Mouse (Mus musculus) embryonic facial prominence, embryonic 12.5 days (tissue): Measurements from ENCODE around the gene Wdr72. TPM values are rescaled to one million over a fixed set of nuclear protein-coding genes. Genes with fewer than 3 reads are reported as not detected.

Source experiments
- ATAC-seq: fragments of 200-750 bp; cut with Nextera tagmentation; 2 replicates; pipeline ENCODE4 v1.8.0; 2017; ENCODE audit not compliant: insufficient number of reproducible peaks, insufficient read depth, low FRiP score, low TSS enrichment
- H3K27ac ChIP-seq: fragments of 300-500 bp; sonication (generic); 2 replicates; pipeline ENCODE4 v1.5.1; 2016; ENCODE audit warnings: mild to moderate bottlenecking
- H3K27me3 ChIP-seq: fragments of 300-500 bp; sonication (generic); 2 replicates; pipeline ENCODE4 v1.6.1; 2016; ENCODE audit warnings: mild to moderate bottlenecking, moderate library complexity
- H3K36me3 ChIP-seq: fragments of 300-500 bp; sonication (generic); 2 replicates; pipeline ENCODE4 v1.6.1; 2016; ENCODE audit warnings: mild to moderate bottlenecking
- H3K4me1 ChIP-seq: fragments of 300-500 bp; sonication (generic); 2 replicates; pipeline ENCODE4 v1.6.1; 2016
- H3K4me2 ChIP-seq: fragments of 300-500 bp; sonication (generic); replicated peaks from 2 replicates; pipeline ENCODE4 v1.6.1; 2016; ENCODE audit warnings: mild to moderate bottlenecking, moderate library complexity
- H3K4me3 ChIP-seq: fragments of 300-500 bp; sonication (generic); 2 replicates; pipeline ENCODE4 v1.5.1; 2016; ENCODE audit warnings: mild to moderate bottlenecking
- H3K9ac ChIP-seq: fragments of 300-500 bp; sonication (generic); 2 replicates; pipeline ENCODE4 v1.6.1; 2016; ENCODE audit warnings: mild to moderate bottlenecking, moderate library complexity
- H3K9me3 ChIP-seq: fragments of 300-500 bp; sonication (generic); 2 replicates; pipeline ENCODE4 v1.6.1; 2016; ENCODE audit warnings: mild to moderate bottlenecking, moderate library complexity
- WGBS: fragments of 180-500 bp; shearing (Covaris S2); methylation state at CpG from one replicate; pipeline ENCODE4 v1.1.7; 2016; 5-methylcytosine and 5-hydroxymethylcytosine counted together
- polyA plus RNA-seq: library from polyadenylated mRNA; unstranded; fragments of >200 nt; fragmentation: Nextera tagmentation; extraction: Ambion mirVana; gene quantifications from 2 replicates; pipeline ENCODE4 v1.2.1, GENCODE M21; 2016

The Wdr72 gene
- polyA plus RNA-seq, 1 experiment from 2014 or later: 0.31 TPM

DNA sequence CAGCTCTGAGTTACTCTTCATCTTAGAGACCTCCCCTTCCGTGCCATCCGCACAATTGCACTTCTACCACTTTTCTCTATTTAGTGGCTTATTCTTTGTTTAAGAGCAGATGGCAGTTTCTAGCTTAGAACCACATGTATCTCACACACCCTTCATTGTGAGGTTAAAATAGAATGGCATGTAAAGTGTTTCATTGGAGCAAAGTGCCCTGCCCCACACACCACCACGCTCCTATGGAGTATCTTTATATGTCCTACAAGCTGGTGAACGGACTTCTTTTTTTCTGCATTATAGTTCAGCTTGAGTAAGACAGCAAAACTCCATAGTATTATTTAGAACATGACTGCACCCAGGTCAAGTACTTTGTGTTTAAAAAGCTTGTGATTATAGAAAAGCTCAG is 137.9 kb downstream of the Wdr72 start:
- no peak overlapping the region for H3K4me3 ChIP-seq
- no peak overlapping the region for H3K9ac ChIP-seq
- no peak overlapping the region for H3K4me2 ChIP-seq
- ATAC-seq: no peak
- H3K36me3 ChIP-seq: no peaks in the 10 kb centered on the region
- H3K4me1 ChIP-seq: no peaks in the 10 kb centered on the region
- no peaks in the 10 kb centered on the region for H3K27me3 ChIP-seq
- H3K27ac ChIP-seq: no peak overlapping the region
- WGBS: 85% methylated on average over 4 of the region's 4 CpGs
- no peaks in the 10 kb centered on the region for H3K9me3 ChIP-seq

DNA sequence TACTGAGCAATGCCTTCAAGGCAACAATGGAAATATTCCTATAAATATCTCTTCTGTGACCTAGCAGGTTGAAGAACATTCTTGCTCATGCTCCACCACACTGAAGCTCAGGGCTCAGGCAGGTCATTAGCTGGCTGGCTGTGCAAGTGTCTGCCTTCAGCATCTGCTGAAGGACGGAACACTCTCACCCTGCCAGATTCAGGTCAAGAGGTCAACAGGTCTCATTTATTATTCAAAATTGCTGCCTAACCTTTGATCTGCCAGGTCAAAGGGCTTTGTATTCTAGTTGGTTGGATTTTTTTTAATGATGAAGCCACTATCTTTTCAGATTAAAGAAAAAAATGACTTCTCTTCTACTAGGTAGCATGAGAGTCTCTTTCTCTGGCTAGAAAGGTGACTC is 139.3 kb downstream of the Wdr72 start:
- H3K4me3 ChIP-seq: no peak overlapping the region
- no peak overlapping the region for H3K9ac ChIP-seq
- H3K36me3 ChIP-seq: no peaks in the 10 kb centered on the region
- H3K4me1 ChIP-seq: no peaks in the 10 kb centered on the region
- WGBS: 26% methylated on average over 1 of the region's 1 CpGs
- no peaks in the 10 kb centered on the region for H3K27me3 ChIP-seq
- H3K4me2 ChIP-seq: no peak overlapping the region
- no peak overlapping the region for H3K27ac ChIP-seq
- ATAC-seq: no peak
- H3K9me3 ChIP-seq: no peaks in the 10 kb centered on the region

DNA sequence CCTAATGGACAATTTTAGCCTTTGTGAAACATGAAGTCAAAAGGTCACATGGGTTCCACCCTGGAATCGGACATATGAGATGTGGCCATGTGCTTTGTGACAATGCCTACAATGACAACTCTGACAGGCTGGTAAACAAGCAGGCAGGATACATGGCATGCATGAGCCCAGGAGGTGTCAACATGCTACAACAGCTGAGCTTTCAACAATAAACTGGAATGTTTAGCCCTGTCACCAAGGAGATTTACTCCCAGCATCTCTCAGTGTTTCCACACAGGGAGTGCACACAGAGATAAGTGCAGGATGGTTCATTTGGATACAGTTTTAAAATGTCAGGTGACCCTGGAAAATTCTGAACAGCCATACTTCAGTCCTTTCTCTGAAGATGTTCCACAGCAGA is 140.4 kb downstream of the Wdr72 start:
- Histone ChIP-seq H3K9me3 (no peaks in the 10 kb centered on the region), H3K4me2 (no peak overlapping the region), H3K4me3 (no peak overlapping the region), H3K9ac (no peak overlapping the region), H3K4me1 (no peaks in the 10 kb centered on the region), H3K27me3 (no peaks in the 10 kb centered on the region), H3K36me3 (no peaks in the 10 kb centered on the region), H3K27ac (no peak overlapping the region)
- 50% methylated on average over 1 of the region's 1 CpGs for WGBS
- no peak for ATAC-seq

DNA sequence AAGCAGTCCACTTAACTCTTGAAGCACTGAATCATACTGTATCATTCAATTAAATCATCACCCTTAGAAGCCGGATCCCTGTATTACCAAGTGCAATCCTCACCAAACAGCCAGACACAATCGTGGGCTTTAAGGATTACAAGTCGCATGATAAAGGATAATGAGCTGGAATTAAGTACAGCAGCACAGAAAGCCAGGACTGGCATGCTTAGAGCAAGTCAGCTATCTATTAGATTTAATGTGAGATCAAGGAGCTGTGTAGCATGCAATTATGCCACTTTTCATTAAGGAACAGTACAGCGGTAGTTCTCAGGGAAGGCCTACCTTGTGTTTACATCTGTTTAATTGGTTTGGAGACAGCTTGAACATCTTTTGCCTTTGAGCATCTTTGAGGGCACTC is 148.2 kb downstream of the Wdr72 start:
- H3K4me2 ChIP-seq: no peak overlapping the region
- 52% methylated on average over 4 of the region's 4 CpGs for WGBS
- no peaks in the 10 kb centered on the region for H3K36me3 ChIP-seq
- no peak for ATAC-seq
- H3K4me1 ChIP-seq: no peaks in the 10 kb centered on the region
- no peak overlapping the region for H3K4me3 ChIP-seq
- H3K27ac ChIP-seq: no peak overlapping the region
- no peaks in the 10 kb centered on the region for H3K27me3 ChIP-seq
- no peaks in the 10 kb centered on the region for H3K9me3 ChIP-seq
- no peak overlapping the region for H3K9ac ChIP-seq

DNA sequence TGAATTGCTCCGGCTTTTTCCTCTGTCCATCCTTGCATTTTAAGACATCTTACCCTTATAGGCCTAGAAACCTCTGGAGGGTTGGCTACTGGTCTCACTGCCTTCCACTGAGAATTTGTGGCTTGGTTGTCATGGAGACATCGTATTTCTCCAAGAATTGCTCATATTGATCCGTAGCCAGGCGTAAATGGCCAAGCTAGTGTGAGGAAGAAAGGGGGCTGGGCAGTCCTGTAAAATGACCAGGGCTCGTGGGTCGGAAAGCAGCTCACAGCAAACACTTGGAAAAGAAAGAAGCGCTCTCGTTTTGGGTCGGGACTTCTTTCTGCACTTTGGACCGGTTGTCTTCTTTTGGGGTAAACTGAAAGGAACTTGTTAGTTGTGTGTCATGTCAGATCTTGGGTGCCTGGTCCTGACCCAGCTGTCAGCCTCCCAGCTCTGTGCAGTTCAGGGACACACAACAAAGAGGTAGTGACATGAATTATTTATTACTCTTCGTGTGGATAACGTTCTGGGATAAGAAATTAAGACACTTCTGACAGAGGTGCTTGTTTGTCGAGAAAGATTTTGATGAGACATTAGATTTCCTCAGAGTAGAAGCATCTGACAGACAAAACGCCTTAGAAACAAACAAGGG is 167.7 kb downstream of the Wdr72 start:
- Histone ChIP-seq H3K9me3 (no peaks in the 10 kb centered on the region), H3K27ac (no peak overlapping the region), H3K4me2 (no peak overlapping the region), H3K36me3 (no peaks in the 10 kb centered on the region), H3K9ac (no peak overlapping the region), H3K4me1 (0 out of 2 replicates have a peak, but pooled peaks cover 2% of the 10 kb centered on the region), H3K4me3 (no peak overlapping the region), H3K27me3 (no peaks in the 10 kb centered on the region)
- no peak for ATAC-seq
- WGBS: 74% methylated on average over 14 of the region's 14 CpGs

- H3K36me3 ChIP-seq: no peaks in the 10 kb centered on the region
- H3K4me2 ChIP-seq: no peak overlapping the region
- H3K27ac ChIP-seq: no peak overlapping the region
- no peak for ATAC-seq
- H3K9me3 ChIP-seq: no peaks in the 10 kb centered on the region
- no peak overlapping the region for H3K9ac ChIP-seq
- H3K4me3 ChIP-seq: no peak overlapping the region
- no peaks in the 10 kb centered on the region for H3K4me1 ChIP-seq
- H3K27me3 ChIP-seq: no peaks in the 10 kb centered on the region
- WGBS: 20% methylated on average over 3 of the region's 3 CpGs
Observed at GRCm38 (mm10) chr9:74282072-74282471, 171.9 kb downstream of the Wdr72 start.

- Histone ChIP-seq H3K9me3 (no peaks in the 10 kb centered on the region), H3K27me3 (no peaks in the 10 kb centered on the region), H3K36me3 (no peaks in the 10 kb centered on the region), H3K4me3 (no peak overlapping the region), H3K27ac (no peak overlapping the region), H3K9ac (no peak overlapping the region), H3K4me1 (no peaks in the 10 kb centered on the region), H3K4me2 (no peak overlapping the region)
- WGBS: 52% methylated on average over 2 of the region's 2 CpGs
- ATAC-seq: no peak
Observed at GRCm38 (mm10) chr9:74286210-74286609, 176.1 kb downstream of the Wdr72 start.

- Histone ChIP-seq H3K4me2 (no peak overlapping the region), H3K27me3 (no peaks in the 10 kb centered on the region), H3K27ac (no peak overlapping the region), H3K4me1 (no peaks in the 10 kb centered on the region), H3K9ac (no peak overlapping the region), H3K36me3 (no peaks in the 10 kb centered on the region), H3K4me3 (no peak overlapping the region), H3K9me3 (no peaks in the 10 kb centered on the region)
- no peak for ATAC-seq
- WGBS: 85% methylated on average over 3 of the region's 3 CpGs
Observed at GRCm38 (mm10) chr9:74294479-74294878, 184.3 kb downstream of the Wdr72 start.

DNA sequence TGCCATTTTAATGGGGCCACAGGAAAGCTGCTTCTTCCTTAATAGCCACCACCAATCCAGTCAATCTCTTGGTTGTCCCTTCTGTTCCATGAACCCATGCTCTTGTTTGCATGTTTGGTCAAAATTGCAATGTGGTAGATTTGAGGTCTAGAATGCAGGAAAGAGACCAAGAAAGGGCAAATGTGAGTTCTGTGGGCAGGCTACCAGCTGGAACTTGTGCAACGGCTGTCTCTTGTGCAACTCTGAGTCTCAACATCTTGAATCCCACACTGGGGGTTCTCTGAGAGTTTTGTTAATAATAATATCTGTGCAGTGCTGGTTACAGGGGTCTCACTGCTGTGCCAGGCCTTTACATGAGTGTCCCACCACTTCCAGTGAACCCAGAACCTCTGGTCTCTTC is 208.6 kb downstream of the Wdr72 start:
- 87% methylated on average over 1 of the region's 1 CpGs for WGBS

DNA sequence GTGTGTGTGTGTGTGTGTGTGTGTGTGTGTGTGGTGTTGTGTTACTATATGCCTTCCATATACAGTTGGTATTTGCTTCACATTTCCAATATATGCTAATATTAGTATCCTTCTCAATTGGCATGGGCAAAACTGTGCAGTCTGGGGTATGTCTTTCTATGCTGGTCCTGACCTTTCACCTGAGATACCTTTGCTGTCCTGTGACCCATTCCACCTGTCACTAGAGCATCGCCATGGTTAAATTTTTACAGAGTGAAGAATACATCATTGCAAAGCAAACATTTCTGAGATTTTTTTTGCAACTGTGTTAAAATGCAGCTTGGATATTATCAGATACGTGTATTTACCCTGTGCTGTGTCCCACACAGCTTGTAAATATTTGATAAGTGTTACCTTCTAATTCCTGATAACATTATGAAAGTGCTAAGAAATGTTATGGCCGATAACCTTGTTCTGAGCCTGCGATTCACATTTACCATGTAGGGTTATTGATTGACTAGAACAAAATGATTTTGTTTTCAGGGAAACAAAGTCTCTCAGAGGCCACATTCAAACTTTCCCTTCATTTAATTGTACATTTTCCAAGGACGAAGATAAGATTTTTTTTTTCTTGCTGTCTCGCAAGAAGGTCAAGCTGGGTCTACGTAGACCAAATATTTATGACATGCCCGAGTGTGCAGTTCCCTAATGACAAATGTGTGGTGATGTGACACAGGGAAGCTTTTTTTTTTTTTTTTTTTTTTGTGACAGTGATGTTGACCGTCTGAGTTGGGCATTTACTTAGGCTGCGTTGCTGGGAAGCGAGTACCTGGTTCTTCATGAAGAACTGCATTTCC is 214.2 kb downstream of the Wdr72 start:
- Histone ChIP-seq H3K36me3 (no peaks in the 10 kb centered on the region), H3K4me1 (no peaks in the 10 kb centered on the region), H3K9ac (no peak overlapping the region), H3K27me3 (no peaks in the 10 kb centered on the region), H3K4me2 (no peak overlapping the region), H3K27ac (no peak overlapping the region), H3K4me3 (no peak overlapping the region), H3K9me3 (no peaks in the 10 kb centered on the region)
- WGBS: 71% methylated on average over 11 of the region's 11 CpGs
- ATAC-seq: no peak

More for the DNA sequence above, 208.6 kb downstream of the Wdr72 start:
- H3K4me3 ChIP-seq: no peak overlapping the region
- no peak overlapping the region for H3K9ac ChIP-seq
- H3K4me1 ChIP-seq: no peaks in the 10 kb centered on the region
- no peaks in the 10 kb centered on the region for H3K9me3 ChIP-seq
- H3K27ac ChIP-seq: no peak overlapping the region
- H3K4me2 ChIP-seq: no peak overlapping the region
- H3K27me3 ChIP-seq: no peaks in the 10 kb centered on the region
- no peak for ATAC-seq
- H3K36me3 ChIP-seq: no peaks in the 10 kb centered on the region

DNA sequence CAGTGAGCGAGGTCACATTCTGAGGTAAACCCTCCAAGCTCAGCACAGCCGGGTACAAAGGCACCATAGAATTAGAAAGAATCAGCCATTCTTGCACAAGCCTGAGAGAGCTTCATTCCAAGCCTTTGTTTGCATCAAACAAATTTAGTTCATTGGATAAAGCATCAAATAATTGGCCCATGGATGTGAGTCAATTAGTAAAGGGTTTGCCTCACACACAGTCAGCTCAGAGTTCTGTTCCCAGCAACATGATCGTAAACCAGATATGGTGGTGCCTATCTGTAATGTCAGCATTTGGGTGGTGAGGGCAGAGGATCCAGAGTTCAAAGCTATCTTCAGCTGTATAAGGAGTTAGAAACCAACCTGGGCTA is 214.8 kb downstream of the Wdr72 start:
- Histone ChIP-seq H3K27ac (no peak overlapping the region), H3K9me3 (no peaks in the 10 kb centered on the region), H3K4me1 (no peaks in the 10 kb centered on the region), H3K4me3 (no peak overlapping the region), H3K9ac (no peak overlapping the region), H3K36me3 (no peaks in the 10 kb centered on the region), H3K4me2 (no peak overlapping the region), H3K27me3 (no peaks in the 10 kb centered on the region)
- WGBS: 68% methylated on average over 3 of the region's 3 CpGs
- no peak for ATAC-seq

- H3K4me1 ChIP-seq: no peaks in the 10 kb centered on the region
- no peak for ATAC-seq
- no peak overlapping the region for H3K9ac ChIP-seq
- WGBS: 87% methylated on average over 1 of the region's 1 CpGs
- no peaks in the 10 kb centered on the region for H3K9me3 ChIP-seq
- H3K4me3 ChIP-seq: no peak overlapping the region
- no peaks in the 10 kb centered on the region for H3K36me3 ChIP-seq
- no peak overlapping the region for H3K4me2 ChIP-seq
- no peaks in the 10 kb centered on the region for H3K27me3 ChIP-seq
- no peak overlapping the region for H3K27ac ChIP-seq
Observed at GRCm38 (mm10) chr9:74325981-74326380, 215.8 kb downstream of the Wdr72 start.
